Mouse (Mus musculus) cerebral cortex, adult 2 months (tissue): Measurements from ENCODE around the gene Rorc.

Source experiments
- WGBS: fragments of 180-500 bp; shearing (Covaris S2); methylation state at CpG from one replicate; pipeline ENCODE4 v1.1.7; 2018; 5-methylcytosine and 5-hydroxymethylcytosine counted together

Gene Rorc

DNA sequence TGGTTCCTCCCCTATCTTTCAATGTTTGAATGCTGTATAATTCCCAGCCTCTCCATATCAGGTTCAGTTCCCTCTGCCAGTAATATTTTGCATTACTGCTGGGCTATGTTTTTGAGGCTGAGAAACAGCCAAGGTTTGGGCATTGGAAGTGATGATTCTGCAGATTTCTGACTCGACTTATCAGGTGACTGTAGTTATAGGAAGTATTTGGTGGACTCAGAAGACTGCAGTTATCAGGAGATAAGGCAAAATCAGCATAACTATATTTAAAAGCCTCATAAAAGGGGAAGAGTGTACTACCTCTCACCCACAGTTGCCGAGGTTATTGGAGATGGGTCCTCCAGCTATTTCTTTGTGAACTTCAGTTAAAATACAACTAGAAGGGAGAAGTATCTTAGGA lies 58.4 kb downstream of the Rorc start:
- 81% methylated on average over 2 of the region's 2 CpGs for WGBS

DNA sequence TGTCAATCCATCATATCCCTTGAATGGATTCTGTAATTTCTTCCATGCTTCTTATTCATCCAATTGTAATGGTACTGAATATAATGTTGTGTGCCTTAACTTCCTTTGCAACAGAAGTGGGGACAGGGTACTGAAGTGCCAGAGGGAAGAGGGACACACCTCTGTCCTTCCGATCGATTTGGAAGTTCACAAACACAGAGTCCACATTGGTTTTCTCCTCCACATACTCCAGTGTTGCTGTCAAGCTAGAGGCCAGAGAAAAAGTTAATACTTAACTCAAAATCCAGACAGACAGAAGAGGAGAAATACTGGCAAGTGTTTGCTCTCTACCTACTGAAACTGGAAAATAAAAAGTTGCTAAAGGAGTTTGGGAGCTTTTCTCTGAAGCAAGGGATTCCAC lies 61.7 kb downstream of the Rorc start:
- 92% methylated on average over 2 of the region's 2 CpGs for WGBS

DNA sequence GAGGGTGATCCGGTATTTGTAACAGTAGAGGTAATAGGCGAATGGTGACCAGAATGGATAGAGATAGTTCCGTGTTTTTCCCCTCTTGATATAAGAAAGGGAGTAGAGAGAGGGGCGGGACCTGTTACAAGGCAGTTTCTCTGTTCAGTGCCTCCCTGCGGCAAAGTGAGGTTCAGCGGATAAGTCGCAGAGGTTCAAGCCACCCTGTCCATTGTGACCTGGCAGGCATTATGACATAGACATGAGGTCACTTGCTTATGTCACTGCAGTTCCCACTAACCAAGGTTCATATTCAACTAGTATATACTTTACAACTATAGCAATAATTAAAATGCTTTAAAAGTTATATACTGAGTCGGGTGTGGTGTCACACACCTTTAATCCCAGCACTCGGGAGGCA lies 63.8 kb downstream of the Rorc start:
- WGBS, result 92% methylated on average over 9 of the region's 9 CpGs

DNA sequence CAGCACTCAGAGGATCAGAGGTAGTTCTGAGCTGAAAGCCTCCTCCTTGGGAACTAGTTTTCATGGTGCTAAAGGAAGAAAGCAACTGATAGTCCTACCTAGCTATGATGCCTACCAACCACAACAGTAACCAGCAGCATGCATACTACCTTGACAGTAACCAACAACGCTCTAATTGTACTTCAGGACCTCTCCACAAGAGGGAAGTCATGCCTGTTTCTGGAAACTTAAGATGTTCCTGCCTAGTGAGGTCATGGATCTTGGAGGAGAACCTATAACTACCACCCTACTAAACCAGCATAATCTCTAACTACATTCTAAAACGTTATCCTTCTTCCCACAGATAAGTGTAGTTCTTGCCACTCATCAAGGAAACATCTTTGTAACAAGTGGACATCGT lies 68.6 kb downstream of the Rorc start:
- WGBS, result 43% methylated on average over 3 of the region's 3 CpGs

DNA sequence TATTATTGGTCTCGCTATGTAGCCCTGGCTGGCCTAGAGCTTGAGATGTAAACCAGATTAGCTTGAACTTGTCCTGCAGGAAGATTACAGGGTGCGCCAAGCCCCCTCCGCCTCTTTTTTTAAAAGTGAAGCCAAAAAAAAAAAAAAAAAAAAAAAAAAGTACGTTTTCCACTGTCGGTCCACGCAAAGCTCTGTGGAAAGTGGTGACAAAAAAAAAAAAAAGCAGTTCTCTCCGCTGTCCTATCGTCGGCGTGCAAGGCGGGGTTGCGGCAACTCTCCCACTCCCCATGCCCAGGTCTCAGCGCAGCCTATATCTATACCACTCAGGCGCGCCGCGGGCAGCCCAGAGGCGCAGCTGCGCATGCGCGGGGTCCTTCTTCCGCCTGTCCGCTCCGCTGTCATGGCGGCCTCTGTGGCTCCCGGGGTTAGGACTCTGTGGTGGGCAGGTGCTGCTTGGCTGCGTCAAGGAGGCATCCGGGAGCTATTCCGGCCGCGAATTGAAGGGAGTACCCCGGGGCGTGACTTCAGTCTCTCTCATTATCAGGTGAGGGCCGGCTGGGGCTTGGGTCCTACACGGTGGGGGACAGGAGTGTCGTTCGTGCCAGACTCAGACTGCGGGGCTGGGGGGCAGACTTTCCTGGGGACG lies 70.5 kb downstream of the Rorc start, which contains the start of gene Mrpl9:
Mrpl9 (plus strand) TSS at position 368 of the 646 bp plus-strand sequence.
- WGBS, result under 1% methylated on average over 37 of the region's 39 CpGs

DNA sequence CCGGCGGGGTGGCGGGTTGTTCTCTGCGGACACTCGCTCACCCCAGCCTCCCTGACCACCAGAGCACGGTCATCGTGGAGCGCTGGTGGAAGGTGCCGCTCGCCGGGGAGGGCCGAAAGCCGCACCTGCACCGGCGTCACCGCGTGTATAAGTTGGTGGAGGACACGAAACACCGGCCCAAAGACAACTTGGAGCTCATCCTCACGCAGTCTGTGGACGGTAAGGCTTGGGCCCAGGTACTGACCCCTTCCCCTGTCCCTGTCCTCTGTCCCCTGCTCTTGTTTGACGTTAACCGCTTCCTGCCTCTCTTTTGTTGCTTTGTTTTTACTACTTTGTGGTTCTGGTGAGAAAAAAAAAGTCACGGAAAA lies 71.0 kb downstream of the Rorc start, which contains the start of gene Oaz3:
Oaz3 (minus strand) TSS at position 319 of the 368 bp plus-strand sequence.
- 1% methylated on average over 24 of the region's 24 CpGs for WGBS
